Mouse (Mus musculus) left cerebral cortex, adult 9 months (tissue): Measurements from ENCODE around the gene Ifitm2.

Source experiments
- DNase-seq, 2 experiments: peaks; one replicate each; pipeline ENCODE4 v3.0.0; 2022; ENCODE audit warnings: low spot score in 2 of 2

Ifitm2 gene

GRCm38 (mm10) chr7:140943356-140943755, 12.4 kb downstream of the Ifitm2 start:
- no peak for DNase-seq

DNA sequence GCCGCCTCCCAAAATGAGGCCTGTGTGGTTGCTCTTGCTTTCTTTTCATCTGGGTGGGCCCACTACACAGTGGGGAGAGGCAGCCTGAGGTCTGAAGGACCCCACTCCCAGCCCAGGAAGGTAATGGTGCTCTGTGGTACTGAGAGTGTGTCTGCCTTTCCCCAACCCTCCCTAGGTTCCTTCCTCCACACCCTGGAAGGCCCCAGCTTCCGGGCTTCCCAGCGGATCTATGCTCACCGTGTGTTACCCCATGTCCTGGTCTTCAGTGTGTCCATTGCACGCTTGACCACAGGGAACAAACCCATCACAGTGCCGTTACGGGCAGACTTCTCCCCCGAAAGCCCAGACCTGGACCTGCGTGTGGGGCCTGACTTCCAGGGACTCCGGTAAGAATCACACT, 13.0 kb downstream of the Ifitm2 start:
- no peak for DNase-seq

DNA sequence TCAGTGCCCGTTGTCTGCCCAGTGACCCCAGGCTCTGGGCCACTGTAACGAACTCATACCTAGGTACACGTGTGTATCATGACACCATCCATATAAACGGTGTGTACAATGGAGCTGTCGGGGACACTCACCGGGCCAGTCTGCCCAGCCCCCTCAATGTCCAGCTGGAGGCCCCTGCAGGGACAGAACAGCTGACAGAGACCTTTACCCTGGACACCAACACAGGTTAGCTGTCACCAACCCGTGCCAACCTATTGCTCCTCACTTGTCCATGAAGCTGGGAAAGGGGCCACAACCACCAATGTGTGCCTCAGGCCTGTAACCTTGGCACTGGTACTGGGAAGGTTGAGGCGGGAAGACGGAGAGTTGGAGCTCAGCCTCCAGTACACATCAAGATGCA, 13.4 kb downstream of the Ifitm2 start:
- no peak for DNase-seq

- peak in 1 of 2 experiments; percentile 61 for DNase-seq
These were observed 14.3 kb downstream of the Ifitm2 start, which contains the start of gene Pgghg for GRCm38 (mm10) chr7:140941222-140942051. Gene Pgghg, plus strand, starts transcription at chr7:140941391.

- DNase-seq: no peak
These were observed 16.1 kb downstream of the Ifitm2 start for GRCm38 (mm10) chr7:140939669-140940171.

- DNase-seq: no peak
These were observed 16.9 kb downstream of the Ifitm2 start for GRCm38 (mm10) chr7:140938896-140939295.

GRCm38 (mm10) chr7:140938436-140938835, 17.4 kb downstream of the Ifitm2 start:
- DNase-seq: no peak

DNA sequence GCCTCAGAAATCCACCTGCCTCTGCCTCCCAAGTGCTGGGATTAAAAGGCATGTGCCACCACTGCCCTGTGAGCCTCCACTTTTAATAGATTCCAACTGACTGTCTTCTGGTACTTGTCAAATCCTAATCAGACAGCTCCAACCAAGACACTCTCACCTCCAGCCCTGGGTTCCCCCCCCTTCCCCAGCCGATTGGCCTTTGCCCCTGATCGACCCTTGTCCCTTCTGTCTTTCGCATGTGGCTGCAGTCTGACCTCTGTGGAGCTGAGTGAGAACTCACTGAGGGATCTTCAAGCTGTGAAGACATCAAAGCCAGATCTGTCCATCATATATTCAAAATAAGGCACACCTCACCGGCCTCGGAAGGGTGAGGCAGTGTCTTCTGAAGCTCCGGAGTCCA, 28.6 kb downstream of the Ifitm2 start:
- no peak for DNase-seq

- DNase-seq: no peak
These were observed 32.6 kb downstream of the Ifitm2 start for GRCm38 (mm10) chr7:140923070-140923775.

- no peak for DNase-seq
These were observed 33.3 kb downstream of the Ifitm2 start for GRCm38 (mm10) chr7:140922398-140923069.

DNA sequence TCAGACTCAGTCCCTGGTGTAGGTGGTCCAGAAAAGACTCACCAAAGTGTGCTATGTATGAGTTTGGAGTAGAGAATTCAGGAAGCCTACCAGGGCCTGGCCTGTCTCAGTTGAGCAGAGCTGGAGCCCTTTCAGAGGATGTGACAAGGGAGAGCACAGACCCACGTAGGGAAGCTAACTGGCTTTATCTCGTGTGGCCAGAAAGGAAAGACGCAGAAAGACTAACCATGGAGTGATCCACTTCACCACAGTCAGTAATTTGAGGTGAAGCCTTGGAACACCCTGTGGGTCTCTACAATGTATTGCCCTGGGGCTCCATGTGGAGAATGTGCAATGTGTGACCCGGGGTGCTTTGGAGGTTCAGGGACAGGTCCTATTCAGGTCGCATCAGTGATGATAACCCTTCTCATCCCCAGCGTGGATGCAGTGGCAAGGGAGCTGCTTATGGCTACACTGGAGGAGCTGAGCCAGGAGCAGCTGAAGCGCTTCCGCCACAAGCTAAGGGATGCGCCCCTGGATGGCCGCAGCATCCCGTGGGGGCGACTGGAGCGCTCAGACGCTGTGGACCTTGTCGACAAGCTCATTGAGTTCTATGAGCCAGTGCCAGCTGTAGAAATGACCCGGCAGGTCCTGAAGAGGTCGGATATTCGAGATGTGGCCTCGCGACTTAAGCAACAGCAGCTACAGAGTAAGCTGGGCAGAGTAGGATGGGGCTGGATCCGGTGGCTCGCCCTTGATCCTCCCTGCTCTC, 34.4 kb downstream of the Ifitm2 start:
- DNase-seq: no peak

- no peak for DNase-seq
These were observed 35.3 kb downstream of the Ifitm2 start, which contains the start of gene Nlrp6 for GRCm38 (mm10) chr7:140920418-140921029. Gene Nlrp6, plus strand, starts transcription at chr7:140920902.

DNA sequence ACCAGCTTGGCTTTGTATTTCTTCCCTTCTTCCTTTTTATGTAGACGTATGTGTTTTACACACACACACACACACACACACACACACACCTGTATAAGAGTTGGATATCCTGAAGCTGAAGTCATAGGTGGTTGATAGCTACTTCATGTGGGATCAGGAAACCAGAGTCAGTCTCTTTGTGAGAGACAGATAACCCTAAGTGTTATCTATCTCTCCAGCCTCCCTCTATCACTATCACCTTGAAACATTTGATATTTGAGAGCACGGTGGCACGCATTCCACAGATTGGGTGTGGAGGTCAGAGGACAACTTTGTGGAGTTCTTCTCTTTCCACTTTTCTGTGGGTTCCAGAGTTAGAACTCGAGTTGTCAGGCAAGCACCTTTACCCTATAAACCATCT, 35.9 kb downstream of the Ifitm2 start:
- DNase-seq: no peak

GRCm38 (mm10) chr7:140914031-140914690, 41.6 kb downstream of the Ifitm2 start:
- no peak for DNase-seq

DNA sequence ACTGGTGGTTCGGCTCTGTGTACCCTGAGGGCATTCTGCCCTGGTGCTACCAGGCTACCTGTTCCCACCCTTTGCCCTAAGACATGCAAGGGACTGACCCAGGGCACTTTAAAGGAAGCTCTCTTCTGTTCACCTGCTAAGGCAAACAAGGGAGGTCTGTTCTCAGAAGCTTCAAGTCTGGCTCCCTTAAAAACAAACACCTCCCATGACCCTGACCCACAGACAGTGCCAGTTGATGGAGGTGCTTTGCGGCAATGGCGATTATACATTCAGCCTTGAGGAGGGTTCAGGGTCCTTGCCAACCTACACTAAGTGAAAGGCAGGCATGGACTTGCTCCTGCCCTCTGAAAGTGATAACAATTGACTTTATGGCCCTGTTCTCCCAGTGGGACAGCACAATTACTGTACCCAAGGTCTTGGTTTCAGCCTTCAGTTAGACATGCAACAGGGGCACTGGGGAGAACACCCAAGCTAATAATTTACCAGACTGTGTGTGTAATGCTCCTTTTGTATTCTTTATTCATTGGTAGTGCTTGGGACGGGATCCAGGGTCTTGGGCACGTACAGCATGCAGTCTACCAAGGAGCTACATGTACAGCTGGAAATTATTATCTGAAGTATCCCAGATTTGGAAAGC, 42.8 kb downstream of the Ifitm2 start:
- no peak for DNase-seq

DNA sequence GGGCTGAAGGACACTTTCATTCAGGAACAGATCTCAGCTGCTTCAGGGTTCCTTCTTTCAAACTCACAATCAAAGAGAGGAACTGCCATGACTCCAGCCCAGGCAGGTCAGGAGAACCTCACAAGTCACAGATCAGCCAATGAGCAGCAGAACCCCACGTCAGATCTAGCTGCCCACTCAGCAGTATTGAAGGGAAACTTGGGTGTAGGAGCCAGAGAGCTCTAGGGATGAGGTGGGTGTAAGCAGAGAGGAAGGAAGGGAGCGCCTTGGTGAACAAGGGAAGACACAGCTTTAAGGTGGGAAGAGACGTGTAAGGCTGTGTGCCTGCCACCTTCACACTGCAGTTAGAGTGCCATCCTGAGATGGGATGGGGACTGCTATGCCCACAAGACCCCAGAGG, 43.5 kb downstream of the Ifitm2 start:
- DNase-seq: peak; percentile 50 to 52

DNA sequence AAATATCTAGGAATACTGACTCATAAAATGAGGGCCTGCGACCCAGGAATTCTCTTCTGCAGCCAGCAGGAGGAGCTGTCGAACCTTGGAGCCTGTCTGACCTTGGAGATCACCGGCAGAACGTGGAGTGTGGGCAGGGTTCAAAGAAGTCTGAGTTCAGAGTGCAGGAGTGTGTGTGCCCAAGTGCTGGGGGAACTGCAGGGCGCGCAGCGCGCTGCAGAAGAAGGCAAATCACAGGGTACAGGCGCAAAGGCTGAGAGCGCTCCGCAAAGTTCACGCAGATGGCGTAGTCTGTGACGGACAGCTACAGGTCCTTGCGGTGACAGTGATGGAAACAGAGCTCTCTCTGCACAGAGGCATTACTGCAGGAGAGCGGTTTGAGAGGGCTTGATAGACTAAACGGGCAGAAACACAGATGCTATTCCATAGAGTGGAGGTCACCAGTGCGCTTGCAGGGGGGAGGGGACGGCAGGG, 47.1 kb downstream of the Ifitm2 start:
- peak in 1 of 2 experiments; percentile 63 for DNase-seq

DNA sequence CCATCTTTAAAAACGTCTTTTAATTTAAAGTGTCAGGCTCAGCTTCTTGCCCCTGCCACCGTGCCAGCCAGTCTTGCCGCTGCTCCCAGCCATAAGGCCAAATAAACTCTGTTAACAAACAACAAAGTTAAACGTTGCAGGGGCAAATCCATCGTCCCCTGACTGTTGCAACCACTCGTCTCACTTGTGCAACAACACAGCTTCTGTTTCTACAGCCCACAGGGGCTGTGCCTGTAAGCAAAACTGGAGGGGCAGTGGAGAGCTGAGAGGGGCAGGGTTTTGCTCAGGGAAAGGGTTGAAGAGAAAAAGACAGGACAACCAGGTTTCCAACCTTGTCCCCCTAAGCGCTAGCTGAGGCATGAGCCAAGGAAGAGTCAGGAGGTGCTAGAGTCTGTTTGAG, 47.6 kb downstream of the Ifitm2 start:
- no peak for DNase-seq

- no peak for DNase-seq
These were observed 48.1 kb downstream of the Ifitm2 start for GRCm38 (mm10) chr7:140907697-140908096.

DNA sequence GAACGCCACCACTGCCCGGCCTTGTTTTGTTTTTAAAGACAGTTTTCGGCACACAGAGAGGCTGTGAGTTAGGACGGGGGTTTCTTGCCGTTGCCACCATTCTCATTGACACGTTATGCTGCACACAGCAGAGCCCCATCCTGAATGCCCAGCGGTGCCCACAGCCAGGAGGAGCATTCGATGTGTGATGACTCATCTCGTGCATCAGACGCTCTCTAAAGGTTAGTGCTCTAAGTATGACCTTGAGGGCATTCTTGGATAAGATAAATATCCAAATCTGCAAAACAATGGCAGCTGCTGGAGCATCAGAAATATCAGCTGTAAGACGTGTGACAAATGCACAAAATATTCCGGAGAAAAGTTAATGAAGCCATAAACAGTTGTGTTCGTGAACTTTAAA, 48.7 kb downstream of the Ifitm2 start:
- DNase-seq: no peak
